Mouse (Mus musculus): ENCODE results near the gene Eno1. TPM values are rescaled to one million over a fixed set of nuclear protein-coding genes. Genes with fewer than 3 reads are reported as not detected.

Gene Eno1
- total RNA-seq, 2 experiments from 2014 or later: 73.2 to 119 TPM

DNA sequence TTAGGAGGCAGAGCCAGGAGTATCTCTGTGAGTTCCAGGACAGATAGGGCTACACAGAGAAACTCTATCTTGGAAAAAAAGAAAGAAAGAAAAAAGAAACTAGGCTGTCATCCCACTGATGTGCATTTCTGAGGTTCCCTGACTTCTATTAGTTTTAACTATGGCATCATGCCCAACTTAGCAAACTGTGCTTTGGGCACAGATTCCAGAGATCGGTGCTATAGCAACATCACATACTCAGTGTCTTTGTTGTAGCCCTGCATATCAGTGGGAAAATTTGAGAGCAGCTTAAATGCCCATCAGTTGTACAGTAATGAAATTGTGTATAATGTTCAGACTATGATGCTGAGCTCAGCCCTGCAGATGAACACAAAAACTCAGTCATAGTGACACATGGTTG is 10.8 kb upstream of the Eno1 start:
- no peak for ATAC-seq (replicated peaks; ENCODE audit: low FRiP score, poor library complexity, severe bottlenecking)

- ATAC-seq (replicated peaks; ENCODE audit: low FRiP score, poor library complexity, severe bottlenecking): no peak
Observed at GRCm38 (mm10) chr4:150226818-150227688, 9.5 kb upstream of the Eno1 start.

DNA sequence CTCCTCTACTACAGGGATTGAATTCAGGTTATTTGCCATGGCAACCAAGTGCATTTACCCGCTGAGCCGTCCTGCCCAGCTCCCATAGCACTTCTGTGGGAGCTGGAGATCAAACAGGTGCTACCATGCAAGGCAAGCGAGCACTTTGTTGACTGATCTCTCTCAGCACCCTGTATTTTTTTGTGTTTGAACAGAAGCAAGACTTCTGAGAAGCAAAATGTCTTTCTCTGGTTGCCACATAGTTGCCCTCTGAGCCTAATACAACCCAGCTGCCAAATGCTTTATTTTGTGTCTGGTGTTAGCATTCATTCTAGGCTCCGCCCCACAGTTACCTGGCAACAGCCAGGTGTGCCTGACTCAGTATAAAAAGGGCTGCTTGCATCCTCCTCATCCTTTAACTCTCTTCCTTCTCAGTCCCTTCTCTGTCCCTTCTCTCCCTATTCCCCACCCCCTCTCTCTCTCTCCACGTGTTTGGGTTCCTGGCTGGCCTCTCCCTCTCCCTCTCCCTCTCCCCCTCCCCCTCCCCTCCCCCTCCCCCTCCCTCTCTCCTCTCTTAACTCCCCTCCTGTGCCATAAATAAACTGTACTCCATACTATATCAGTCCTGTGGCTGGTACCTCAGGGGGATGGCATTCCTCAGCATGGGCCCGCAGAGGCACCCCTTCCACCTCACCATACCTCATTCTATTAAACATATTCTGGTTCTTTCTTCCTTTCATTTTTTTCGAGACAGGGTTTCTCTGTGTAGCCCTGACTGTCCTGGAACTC is 7.8 kb upstream of the Eno1 start:
- ATAC-seq (replicated peaks; ENCODE audit: low FRiP score, poor library complexity, severe bottlenecking): no peak

GRCm38 (mm10) chr4:150229747-150230390 is 6.7 kb upstream of the Eno1 start:
- no peak for ATAC-seq (replicated peaks; ENCODE audit: low FRiP score, poor library complexity, severe bottlenecking)

DNA sequence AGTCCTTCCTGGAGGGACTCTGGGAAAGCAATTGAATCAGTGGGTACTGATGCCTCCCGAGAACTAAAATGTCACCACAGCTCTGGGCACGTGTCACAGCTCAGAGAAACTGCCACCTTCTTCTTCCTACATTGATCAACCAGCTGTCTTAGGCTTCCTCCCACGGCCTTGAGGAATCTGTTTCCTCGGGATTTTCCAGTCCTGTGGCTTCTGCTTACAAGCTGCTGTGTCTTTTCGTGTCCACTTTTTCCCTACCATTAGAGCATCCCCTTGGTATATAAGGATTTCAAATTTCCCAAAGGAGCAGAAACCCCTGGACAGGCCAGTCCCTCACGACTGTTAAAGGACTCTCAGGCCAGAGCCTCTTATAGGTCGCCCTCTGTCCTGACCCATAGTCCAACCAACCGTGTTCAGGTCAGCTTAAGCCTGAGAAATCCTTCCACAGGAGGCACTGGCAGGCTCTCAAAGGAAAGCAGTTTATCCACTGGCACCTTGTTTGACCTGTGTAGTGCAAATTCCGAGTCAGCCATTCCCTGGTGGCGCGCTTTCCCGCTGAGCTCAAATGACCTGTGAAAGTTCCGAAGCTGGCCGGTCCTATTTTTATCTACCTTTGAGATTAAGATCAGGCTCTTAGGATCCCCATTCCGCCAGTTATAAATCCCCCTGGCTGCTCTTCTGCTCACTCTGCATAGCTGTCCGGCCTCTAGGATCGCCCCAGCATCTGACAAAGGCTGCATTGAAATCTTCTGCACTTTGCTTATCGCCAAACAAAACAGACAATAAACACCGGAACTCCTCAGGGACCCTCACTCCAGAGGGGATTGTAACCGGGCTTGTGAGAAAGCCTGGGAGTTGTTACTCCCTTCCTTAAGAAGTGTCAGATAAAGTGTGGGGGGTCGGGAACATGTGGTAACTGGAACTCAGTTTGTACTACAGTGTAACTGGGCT is 5.8 kb upstream of the Eno1 start:
- no peak for ATAC-seq (replicated peaks; ENCODE audit: low FRiP score, poor library complexity, severe bottlenecking)

DNA sequence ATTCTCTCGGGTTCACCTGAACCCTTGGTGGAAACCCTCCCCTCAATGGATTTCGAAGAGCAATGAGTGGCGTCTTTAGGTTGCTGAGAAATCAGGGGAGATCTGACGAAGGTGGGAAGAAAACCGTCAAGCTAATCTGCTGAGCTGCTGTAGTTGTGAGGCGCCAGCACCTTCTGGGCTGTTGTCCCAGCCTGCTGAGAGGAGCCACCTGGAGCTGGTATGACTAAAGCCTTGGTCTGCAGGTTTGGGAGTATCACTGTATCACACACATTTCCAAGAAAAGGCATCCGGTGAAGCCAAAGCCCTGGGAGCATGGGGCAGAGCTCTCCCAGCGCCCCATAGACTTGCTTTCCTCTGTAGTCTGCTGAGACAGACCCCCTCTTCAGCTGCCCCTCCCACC is 4.7 kb upstream of the Eno1 start:
- ATAC-seq (replicated peaks; ENCODE audit: low FRiP score, poor library complexity, severe bottlenecking): no peak

- ATAC-seq (replicated peaks; ENCODE audit: low FRiP score, poor library complexity, severe bottlenecking): no peak
Observed at GRCm38 (mm10) chr4:150234599-150235327, 1.8 kb upstream of the Eno1 start.

GRCm38 (mm10) chr4:150235585-150235984 is 936 bp upstream of the Eno1 start:
- no peak for ATAC-seq (replicated peaks; ENCODE audit: low FRiP score, poor library complexity, severe bottlenecking)

- ATAC-seq (replicated peaks; ENCODE audit: low FRiP score, poor library complexity, severe bottlenecking): no peak
Observed at GRCm38 (mm10) chr4:150236031-150236430, 490 bp upstream of the Eno1 start.

GRCm38 (mm10) chr4:150237636-150238361 is 1.3 kb downstream of the Eno1 start:
- peak; percentile 43 for ATAC-seq (replicated peaks; ENCODE audit: low FRiP score, poor library complexity, severe bottlenecking)

DNA sequence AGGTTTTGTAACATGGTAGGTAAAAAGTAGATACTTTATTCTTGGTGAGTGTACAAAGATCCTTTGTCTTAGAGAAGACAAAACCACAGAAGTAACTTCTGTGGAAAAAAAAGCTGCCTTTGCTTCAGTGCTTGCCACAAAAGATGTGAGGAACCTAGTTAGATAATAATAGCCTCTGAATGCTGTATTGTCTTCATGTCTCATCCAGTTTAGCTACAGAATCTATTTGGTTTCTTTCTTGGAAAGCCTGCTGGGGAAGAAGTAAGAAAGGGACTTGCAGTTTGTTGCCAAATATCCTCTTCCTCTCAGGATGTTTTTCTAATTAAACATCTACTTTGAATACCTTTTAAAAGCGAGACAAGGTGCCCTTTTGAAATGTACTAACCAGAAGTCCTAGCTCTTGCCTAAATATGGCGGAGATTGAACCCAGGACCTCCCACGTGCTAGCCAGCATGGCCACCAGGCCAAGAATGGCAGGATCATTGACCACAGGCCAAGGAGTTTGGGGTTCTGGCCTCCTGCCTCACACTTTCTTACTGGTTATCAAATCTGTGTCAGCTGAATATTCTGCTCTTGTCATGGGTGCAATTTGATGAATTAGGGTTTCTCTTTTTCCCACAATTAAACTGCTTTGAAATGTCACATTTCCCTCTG is 2.0 kb downstream of the Eno1 start:
- ATAC-seq (replicated peaks; ENCODE audit: low FRiP score, poor library complexity, severe bottlenecking): no peak

DNA sequence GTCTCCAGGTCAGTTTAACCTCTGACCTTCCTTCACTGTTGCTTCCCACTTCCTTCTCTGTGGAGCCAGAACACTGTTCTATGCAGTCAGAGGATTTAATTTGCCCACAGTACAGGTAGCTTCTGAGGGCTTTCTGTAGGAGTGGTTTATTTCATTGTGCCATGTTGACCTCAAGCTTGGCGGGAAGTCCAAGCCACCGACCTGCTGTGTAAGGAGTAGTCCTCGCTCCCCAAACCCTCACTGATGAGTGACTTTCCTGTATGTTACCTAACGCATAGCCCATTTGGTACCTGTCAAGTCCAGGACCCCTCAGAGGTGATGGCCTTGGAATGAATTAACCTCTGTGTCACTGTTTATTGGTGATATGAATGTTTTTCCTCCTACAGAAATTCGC is 2.6 kb downstream of the Eno1 start:
- no peak for ATAC-seq (replicated peaks; ENCODE audit: low FRiP score, poor library complexity, severe bottlenecking)

DNA sequence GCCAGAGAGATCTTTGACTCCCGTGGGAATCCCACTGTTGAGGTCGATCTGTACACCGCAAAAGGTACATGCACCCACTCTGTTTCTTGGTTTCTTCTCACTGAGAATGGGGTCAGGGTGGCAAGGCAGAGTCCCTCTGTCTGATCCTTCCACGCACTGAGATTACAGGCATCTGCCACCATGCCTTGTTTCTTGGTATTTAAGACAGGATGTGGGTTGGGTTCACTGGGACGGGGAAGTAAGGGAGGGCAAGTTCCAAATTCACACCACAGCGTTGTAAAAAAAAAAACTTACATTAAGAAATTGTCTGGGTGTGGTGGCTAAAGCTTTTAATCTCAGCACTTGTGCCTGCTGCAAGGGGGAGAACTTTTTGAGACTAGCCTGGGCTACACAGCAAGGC is 3.0 kb downstream of the Eno1 start:
- ATAC-seq (replicated peaks; ENCODE audit: low FRiP score, poor library complexity, severe bottlenecking): no peak

- ATAC-seq (replicated peaks; ENCODE audit: low FRiP score, poor library complexity, severe bottlenecking): peak; percentile 81
Observed at GRCm38 (mm10) chr4:150239951-150240368, 3.4 kb downstream of the Eno1 start.

DNA sequence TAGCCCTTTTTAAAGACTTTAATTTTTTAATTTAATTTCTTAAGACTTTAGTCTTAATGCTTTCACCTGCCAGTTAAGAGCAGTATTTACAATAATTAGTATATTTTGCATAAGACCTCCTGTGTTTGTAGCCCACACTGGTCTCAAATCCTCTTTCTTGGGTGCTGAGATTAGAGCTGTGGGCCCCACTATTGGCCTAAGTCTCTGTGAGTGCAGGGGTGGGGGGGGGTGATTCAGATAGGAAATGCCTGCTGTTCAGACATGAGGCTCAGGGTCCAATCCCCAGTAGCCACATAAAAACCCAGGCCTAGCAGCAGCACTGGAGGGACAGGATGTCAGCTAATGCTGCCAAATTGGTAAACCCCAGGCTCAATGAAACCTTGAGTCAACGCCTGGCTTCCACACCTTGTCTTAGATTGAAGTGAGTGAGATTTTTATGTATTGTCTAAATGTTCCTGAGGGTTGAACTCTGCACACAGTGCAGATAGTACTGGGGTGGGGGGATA is 3.9 kb downstream of the Eno1 start:
- no peak for ATAC-seq (replicated peaks; ENCODE audit: low FRiP score, poor library complexity, severe bottlenecking)

GRCm38 (mm10) chr4:150241708-150242107 is 5.2 kb downstream of the Eno1 start:
- ATAC-seq (replicated peaks; ENCODE audit: low FRiP score, poor library complexity, severe bottlenecking): no peak

GRCm38 (mm10) chr4:150242745-150243144 is 6.2 kb downstream of the Eno1 start:
- no peak for ATAC-seq (replicated peaks; ENCODE audit: low FRiP score, poor library complexity, severe bottlenecking)

GRCm38 (mm10) chr4:150245876-150246275 is 9.4 kb downstream of the Eno1 start:
- ATAC-seq (replicated peaks; ENCODE audit: low FRiP score, poor library complexity, severe bottlenecking): no peak
